Mouse (Mus musculus) liver, adult (tissue): ENCODE measurements around the gene Izumo4.

ENCODE experiments used
- GATA4 ChIP-seq: IDR thresholded peaks from 2 replicates; pipeline ENCODE4 v1.6.1; 2014; ENCODE audit warnings: mild to moderate bottlenecking, low read length; ENCODE audit not compliant: insufficient replicate concordance

Gene Izumo4

DNA sequence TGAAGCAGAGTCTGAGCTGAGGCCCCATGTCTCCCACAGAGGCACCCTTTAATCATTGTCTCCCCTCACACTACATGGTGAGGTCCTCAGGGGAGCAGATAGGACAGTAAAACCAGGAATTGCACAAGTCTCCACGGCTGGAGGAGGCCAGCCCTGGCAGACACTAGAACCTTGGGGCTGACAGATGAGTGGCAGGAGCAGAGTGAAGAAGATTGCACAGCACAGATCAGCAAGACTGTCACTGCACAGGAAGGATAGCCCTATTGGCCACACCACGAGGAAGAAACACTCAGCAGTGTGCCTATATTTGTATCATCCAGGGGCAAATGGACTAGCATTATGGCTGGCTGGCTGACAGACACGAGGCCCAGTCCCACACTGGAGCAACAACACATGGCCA lies 8.8 kb downstream of the Izumo4 start:
- TF ChIP-seq GATA4, result no peak

DNA sequence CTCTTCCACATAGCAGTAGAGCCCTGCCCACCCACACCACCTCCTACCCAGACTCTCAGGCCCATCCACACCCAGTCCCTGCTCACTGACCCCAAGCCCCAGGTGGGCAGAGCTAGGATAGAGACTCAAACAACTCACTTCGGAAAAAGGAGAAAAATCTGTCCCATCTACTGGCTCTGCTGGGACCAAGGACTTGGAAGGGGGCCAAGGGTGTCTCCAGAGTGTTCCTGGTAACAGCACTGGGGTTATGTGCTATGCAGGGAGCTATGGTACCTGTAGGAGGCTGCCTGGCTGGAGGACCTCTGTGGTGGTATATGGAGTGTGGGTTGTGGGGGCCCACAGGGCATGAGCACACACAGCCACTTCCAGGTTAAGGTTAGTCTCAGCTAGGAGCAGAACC lies 15.3 kb downstream of the Izumo4 start:
- no peak for TF ChIP-seq GATA4

DNA sequence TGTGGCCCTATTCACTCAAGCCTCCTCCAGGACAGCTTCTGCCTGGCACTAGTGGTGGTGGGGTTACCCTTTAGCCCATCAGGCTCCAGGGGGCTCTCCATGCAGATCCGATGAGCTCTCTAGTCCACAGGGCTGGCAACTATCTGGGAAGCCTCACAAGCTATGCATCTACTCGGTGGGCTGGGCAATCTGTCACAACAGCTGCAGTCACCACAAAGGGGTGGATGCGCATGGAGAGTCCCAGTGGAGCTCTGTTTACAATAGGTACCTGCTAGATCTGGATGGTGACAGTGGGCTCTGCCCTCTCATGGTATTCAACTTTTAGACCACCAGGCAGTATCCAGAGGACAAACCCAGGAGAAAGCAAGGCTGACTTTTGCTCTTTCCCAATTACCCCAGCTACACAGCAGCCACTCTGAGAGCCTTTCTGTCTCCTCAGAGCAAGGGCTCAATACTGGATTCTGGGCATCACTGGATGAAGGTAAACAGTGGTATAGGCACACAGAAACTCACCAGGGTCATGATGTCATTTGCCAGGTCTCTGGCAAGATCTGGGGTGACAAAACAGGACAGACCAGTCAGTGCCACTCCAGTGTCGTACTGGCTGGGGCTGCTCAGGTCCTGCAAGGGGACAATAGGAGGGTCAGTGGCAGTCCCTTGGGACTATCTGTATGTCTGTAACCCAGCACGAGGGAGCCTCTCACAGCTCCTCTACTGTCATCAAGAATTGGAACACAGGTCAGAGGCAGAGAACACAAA lies 25.6 kb downstream of the Izumo4 start:
- no peak for TF ChIP-seq GATA4

DNA sequence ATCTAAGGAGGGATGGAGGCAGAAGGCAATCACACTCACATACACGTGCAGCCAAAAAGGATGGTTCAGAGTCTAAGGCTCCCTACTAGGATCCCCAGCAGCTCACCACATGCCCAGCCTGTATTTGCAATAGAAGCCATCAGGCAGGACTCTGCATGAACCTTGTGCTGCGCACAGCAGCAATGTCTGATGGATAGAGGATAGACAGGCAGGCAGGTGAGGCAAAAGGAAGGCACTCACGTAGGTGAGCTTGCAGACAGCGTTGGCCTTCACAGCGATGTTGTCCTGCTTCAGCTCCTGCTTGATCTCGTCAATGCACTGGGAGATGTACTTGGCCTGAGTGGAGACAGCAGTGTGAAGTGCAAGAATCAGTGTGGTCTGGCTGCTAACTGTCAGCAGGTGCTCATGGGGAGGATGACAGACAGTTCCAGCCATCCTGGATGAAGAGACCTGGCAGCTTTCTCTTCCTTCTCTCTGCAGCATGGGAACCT lies 30.7 kb downstream of the Izumo4 start:
- TF ChIP-seq GATA4, result no peak

DNA sequence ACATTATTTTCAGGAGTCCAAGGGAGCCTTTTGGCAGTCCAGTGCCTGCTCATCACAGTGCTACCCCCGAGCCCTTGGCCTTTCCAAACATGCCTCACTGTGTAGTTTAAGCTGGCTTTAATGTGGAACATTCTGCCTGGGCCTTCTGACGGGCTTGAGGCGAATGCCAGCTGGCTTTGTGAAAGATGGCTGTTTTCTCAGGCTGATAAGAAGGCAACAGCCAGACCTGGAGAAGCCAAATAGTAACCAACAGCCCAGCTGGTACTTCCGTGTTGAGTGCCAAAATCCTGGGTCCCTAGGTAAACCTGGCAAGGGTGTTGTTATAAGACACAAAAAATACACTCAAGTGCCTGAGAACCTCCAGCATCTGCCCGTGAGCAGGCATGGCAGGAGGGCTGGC lies 34.7 kb downstream of the Izumo4 start:
- TF ChIP-seq GATA4, result no peak

DNA sequence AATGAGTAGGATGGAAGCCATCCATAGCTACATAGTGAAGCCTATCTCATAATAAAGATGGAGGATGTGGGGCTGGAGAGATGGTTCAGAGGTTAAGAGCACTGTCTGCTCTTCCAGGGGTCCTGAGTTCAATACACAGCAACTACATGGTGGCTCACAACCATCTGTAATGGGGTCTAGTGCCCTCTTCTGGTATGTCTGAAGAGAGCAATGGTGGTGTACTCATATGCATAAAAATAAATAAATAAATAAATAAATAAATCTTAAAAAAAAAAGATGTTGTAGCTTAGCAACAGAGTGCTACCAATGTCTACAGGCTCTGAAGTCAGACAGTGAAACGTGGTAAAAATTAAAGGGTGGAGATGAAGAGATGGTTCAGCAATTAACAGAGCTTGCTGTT lies 36.7 kb downstream of the Izumo4 start:
- no peak for TF ChIP-seq GATA4

DNA sequence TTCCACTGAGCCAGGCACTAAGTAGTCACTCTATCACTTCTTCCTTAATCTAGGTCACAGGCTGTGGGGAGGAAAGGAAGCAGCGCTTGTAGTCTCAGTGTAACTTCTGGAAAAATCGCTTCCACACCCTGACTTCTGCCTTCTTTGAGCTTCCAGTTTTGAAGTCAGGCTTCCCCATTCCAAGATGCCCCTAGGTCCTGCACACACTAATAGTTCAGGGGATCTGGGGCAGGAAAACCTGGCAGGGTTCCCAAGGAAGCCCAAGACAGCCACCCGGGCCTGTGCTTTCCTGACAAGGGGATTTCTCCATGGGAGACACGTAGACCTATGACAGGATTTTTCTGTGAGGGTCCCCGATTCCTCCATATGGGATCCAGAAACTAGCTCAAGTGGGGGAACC lies 39.2 kb downstream of the Izumo4 start:
- TF ChIP-seq GATA4, result no peak

DNA sequence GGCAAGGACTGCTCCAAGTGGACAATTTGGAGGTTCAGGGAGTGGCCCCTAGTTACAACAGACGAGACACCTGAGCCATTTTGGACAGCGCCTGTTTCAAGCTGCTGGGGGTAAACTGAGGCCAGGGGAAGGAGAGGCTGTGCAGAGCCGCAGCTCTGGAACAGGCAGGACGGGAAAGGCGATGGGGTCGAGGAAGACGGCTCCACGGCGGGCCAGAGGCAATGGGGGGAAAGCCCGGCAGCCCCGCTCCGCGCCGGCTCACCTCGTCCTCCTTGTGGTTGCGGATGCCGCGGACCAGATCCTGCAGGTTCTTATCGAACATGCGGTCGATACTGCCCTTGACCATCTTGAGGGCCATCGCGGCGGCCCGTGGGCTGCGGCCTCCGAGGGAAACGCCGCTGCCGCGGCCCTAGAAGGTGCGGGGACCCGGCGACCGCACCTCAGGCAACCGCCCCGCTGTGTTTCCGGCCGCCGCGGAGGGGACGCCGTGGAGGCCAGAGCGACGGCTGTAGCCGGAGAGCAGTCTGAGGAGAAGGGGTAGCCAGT lies 39.7 kb downstream of the Izumo4 start:
- TF ChIP-seq GATA4, result no peak

DNA sequence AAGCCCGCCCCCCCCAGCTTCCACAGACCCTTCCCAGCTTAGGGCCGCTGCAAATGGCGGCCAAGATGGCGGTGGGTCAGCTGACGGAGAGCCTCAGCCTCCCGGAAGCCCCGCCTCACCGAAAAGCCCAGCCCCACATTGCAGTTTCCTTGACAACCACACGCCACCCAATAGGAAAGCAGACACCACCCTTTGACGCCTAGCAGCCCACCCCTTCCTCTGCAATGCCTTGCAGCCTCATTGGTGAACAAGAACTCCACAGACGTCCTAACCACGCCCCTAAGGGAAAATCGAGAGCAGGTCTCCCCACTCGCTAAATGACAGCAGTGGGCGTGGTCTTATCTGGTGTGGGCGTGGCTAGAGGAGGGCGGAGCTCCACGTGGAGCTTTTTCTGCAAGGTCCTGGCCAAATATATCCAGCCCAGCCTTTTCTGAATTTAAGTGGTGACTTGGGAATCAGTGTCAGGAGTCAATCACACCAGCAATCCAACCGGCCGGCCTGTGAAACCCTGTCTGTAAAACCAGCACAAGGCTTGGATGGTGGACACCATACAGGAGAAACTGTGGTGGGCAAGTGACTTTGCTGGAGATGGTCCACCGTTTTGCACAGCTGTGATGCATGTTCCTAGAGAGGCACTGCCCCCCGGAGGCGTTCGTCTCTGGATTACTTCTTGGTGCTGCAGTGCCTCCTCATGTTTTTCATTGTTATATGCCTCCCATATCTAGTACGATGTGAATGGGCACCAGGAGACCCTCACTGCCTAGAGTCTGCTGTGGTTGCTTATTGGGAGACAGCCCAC lies 40.4 kb downstream of the Izumo4 start, which contains the start of gene Ap3d1:
Ap3d1 (minus strand) TSS at position 85 of the 799 bp plus-strand sequence.
- 0 out of 2 replicates have a peak, but pooled peaks have one; percentile 32 for TF ChIP-seq GATA4

DNA sequence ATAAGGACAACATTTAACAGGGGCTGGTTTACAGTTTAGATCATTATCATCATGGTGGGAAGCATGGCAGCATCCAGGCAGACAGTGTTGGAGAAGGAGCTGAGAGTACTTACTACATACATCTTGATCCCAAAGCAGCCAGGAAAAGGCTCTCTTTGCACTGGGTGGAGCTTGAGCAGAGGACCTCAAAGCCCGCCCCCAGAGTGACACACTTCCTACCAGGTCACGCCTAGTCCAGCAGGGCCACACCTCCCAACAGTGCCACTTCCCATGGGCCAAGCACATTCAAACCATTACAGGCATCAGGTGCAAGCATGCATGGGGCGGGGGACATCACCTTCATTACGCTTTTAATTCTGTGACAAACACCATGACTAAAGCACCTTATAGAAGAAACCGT lies 42.3 kb downstream of the Izumo4 start:
- TF ChIP-seq GATA4, result no peak

DNA sequence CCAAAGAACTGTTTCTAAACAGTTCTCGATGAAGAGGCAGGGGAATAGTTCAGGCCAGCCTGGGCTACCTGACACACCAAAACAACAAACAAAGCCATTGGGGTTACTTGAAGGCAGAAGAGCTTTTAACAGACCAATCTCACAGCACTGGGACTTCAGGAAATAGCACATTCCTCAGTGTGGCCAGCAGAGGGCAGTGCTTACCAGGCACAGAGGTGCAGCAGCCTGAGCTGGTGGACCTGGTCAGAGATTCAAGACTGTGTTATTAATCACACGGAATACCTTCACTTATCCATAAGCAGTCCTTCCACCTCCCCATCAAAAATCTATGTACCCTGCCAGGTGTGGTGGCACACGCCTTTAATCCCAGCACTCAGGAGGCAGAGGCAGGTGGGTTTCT lies 45.4 kb downstream of the Izumo4 start:
- no peak for TF ChIP-seq GATA4

DNA sequence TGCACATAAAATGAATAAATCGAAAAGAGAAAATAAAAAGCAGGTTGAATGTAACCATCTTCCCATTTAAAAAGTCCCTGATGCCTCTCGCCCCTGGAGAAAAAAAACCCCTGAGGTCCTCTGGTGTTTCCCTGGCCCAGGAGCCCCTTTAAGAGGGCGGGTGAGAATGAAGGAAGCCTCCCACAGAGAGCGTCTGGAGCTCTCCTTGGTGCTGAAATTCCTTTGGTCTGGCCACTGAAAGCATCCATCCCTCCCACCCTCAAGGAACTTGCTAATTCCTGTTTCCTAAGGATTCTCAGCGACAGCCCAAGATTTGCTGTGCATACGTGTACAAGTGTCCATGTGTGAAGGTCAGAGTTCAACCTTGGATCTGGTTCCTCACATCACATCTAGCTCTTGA lies 46.6 kb downstream of the Izumo4 start:
- no peak for TF ChIP-seq GATA4

DNA sequence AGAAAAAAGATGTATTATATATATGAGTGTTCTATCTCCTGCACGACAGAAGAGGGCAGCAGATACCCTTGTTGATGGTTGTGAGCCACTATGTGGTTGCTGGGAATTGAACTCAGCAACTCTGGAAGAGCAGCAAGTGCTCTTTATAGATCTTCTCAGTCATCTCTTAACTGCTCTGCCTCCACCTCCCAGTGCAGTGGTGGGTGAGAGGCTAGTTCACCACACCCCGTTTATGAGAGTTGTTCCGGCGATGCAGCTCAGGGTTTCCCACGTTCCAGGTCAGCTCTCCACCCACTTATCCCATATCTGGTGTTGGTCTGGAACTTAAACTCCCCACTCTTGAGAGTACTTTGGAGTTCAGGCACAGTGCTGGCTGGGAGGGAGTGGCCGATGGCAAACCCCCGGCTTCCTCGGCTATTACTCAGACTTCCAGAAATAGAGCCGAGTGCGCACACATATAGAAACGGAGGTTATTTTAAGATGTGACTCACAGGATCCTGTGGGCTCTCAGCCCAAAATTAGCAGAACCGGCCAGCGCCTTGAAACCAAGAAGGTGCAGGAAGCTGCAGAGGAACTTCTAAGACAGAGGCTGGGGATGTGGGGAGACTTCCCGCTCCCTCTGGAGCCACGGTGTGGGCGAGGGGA lies 49.3 kb downstream of the Izumo4 start:
- TF ChIP-seq GATA4, result no peak

DNA sequence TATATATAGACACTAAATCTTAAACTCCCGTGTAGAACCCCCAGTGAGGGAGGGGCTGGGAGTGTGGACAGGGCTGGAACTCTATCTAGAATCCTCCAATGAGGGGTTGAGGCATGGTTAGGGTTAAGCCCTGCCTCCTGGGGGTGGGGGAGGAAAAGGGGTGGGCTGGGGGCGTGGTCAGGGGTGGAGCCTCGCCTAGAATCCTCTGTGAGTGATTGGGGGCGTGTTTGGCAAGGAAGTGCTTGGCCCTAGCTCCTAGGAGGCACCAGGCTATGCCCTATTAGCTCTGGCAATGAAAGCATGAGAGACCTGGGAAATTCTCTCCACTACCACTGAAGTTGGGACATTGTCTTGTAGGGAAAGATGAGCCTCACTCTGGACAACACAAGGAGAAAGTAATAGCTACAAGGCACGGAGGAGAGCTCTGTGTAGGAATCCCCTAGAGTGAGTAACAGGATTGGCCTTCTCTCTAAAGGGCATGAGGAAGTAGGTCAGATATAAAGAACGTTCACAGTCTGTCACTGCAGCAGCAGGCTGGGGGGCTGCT lies 50.2 kb downstream of the Izumo4 start:
- TF ChIP-seq GATA4, result no peak
